Mouse (Mus musculus): ENCODE results near the gene Pfdn6.
"Not testable (repeated sequence)": the region's sequence is repeated elsewhere in the genome, so short reads cannot be mapped to it uniquely, and the experiment has no call there.

Pfdn6 gene

DNA sequence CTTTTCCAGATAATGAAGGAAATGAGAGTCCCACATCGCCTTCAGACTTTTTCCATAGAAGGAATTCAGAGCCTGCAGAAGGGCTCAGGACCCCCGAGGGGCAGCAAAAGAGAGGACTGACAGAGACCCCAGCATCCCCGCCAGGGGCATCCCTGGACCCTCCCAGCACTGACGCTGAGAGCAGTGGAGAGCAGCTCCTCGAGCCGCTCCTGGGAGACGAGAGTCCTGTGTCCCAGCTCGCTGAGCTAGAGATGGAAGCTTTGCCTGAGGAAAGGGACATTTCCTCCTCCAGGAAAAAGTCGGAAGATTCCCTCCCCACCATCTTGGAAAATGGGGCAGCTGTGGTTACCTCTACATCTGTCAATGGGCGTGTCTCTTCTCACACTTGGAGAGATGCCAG is 26.9 kb downstream of the Pfdn6 start:
- DNase-seq: no peak

DNA sequence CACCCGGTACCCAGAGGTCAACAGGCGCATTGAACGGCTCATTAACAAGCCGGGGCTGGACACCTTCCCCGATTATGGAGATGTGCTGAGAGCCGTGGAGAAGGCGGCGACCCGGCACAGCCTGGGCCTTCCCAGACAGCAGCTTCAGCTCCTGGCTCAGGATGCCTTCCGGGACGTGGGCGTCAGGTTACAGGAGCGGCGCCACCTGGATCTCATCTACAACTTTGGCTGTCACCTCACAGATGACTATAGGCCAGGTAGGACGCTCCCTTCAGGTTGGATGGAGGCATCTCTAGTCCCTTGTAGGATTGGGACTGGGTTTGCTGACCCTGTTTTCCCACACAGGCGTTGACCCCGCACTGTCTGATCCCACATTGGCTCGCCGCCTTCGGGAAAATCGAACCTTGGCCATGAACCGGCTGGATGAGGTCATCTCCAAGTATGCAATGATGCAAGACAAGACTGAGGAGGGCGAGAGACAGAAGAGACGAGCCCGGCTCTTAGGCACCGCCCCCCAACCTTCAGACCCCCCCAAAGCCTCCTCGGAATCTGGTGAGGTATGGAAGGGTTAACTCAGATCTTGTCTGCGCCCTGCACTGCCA is 28.2 kb downstream of the Pfdn6 start:
- no peak for DNase-seq

DNA sequence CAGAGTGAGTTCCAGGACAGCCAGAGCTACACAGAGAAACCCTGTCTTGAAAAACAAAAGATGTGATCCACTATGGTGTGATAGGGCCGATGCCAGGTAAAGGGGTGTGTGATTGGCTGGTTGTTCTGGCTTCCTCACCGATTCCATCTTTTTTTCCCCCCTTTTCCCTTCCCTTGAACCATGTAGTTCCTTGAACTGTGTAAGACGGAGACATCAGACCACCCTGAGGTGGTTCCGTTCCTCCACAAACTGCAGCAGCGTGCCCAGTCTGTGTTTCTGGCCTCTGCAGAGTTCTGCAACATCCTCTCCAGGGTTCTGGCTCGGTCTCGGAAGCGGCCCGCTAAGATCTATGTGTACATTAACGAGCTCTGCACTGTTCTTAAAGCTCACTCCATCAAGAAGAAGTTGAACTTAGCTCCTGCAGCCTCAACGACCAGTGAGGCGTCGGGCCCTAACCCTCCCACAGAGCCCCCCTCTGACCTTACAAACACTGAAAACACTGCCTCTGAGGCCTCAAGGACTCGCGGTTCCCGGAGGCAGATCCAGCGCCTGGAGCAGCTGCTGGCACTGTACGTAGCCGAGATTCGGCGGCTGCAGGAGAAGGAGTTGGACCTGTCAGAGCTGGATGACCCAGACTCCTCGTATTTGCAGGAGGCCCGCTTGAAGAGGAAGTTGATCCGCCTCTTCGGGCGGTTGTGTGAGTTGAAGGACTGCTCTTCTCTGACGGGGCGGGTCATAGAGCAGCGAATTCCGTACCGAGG is 28.9 kb downstream of the Pfdn6 start:
- DNase-seq: no peak

DNA sequence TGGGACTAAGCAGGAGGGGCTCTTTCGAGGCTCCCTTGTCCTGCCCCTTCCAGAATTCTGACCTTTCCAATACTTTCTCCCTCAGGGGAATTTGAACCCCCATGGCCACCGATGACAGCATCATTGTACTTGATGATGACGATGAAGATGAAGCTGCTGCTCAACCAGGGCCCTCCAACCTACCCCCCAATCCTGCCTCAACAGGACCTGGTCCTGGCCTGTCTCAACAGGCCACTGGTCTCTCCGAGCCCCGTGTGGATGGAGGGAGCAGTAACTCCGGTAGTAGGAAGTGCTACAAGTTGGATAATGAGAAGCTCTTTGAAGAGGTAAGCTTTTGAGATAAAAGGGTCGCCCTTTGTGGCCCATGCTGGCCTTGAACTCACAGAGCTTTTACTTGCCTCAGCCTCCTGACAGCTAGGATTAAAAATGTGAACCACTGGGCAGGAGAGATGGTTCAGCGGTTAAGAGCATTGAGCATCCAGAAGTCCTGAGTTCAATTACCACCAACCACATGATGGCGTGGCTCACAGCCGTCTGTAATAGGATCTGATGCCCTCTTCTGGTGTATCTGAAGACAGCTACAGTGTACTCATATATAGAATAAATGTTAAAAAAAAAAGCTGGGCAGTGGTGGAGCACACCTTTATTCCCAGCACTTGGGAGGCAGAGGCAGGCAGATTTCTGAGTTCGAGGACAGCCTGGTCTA is 29.6 kb downstream of the Pfdn6 start:
- DNase-seq: no peak

DNA sequence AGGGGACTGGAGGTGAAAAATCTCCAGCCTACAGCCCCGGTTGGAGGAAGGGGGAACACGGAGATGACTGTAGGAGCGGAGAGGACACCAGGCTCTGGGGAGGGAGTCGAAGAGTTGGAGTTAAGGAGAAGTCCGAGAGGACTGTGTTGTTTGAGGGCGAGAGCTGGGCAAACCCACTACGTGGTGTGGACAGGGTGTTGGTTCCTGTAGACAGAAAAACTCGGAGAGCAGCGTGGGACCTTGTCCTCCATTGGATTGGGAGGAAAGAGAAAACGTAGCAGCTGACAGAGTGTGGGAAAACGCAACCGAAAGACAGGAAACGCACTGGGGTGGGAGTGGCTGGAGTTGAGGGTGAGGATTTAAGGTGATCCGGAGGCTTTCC is 30.3 kb downstream of the Pfdn6 start:
- DNase-seq: no peak

DNA sequence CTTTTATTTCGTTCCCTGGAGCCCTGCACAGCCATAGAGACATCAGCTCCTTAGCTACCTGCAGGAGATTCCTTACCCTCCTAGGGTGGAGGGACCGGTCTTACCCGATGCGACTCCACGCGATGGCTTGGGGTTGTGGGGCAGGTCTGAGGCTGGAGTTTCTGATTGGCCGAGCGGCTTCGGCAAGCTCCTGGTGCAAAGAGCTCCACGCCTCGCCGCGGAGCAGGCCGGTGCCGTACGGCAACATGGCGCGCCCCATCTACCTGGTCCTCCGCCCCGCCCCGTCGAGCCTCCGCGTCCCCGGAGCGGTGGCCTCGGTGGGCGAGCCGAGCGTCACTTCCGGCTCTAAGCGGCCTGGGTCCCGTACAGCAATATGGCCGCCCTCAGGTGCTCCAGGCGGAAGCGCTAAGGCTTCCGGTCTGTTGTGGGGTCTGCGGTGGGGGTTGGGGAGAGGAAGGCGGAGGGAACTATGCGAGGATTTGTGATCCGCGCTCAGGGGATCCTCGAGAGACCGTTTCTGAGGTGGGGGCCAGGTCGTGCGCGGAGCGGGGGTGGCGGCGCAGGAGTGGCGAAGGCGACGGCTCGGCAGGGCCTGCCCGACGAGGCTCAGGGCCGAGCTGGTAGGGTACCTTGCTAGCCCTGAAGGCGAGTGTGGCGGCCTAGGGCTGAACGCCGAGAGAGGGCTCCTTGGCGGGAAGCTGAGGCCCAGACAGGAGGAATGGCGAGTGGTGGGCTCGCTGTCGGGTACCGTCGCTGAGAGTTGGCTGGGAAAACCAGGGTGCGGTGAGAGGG is 30.9 kb downstream of the Pfdn6 start, which contains the start of gene Daxx:
TSS of gene Daxx (plus strand) at position 338 of the 792 bp plus-strand sequence.
- DNase-seq: peak; percentile 97

DNA sequence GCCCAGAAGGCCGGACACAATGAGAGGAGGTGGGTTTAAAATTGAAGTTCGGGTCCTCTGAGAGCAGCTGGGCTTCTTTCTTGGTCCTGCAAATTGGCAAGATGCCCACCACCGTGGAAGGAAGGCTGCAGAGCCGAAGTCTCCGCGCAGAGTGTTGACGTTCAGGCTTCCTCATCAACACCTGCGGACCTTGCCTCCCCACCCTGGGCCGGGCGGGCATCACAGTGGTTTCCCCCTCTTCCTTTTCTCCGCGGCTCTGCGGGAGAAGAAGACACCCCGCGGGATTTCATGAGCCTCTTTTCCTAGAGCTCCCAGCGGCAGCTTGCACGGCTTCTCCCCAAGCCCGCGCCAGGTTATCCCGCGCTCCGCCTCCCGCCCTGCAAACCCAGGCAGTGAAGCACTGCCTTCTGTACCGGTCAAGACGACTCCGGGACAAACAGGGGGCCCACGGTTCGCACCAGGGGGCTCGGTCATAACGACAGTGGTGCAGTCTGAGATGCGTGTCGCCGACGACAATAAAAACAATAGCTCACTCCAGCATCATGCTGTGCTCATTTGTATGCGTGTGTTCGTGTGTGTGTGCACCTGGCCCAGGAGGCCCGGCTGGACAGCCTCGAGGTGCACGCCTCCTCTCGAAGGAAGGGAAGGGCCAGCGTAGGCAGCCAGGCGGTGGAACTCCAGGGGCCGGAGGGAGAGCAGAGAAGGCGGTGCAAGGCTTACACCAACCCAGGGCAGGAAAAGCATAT is 31.6 kb downstream of the Pfdn6 start:
- peak; percentile 71 for DNase-seq

DNA sequence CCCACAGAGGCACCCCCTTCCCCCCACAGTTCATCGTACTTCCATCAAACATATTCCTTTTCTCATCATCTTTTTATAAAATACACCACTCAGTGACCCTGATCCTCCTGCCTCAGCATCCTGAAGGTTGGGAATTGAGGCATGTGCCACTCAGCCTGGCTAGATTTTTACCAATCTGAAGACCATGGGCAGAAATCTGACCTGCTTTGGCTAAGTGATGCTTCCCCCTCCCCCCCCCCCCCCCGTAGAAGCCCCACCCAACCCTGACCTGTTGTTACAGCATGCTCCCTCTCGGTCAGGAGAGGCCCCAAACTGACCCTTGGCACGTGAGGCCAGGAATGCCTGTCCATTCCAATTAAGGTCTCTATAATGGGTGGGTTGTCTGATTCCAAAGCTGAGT is 35.3 kb downstream of the Pfdn6 start, which contains the start of gene Platr17:
TSS of gene Platr17 (plus strand) at position 301 of the 400 bp plus-strand sequence.
- not testable (repeated sequence) for DNase-seq

DNA sequence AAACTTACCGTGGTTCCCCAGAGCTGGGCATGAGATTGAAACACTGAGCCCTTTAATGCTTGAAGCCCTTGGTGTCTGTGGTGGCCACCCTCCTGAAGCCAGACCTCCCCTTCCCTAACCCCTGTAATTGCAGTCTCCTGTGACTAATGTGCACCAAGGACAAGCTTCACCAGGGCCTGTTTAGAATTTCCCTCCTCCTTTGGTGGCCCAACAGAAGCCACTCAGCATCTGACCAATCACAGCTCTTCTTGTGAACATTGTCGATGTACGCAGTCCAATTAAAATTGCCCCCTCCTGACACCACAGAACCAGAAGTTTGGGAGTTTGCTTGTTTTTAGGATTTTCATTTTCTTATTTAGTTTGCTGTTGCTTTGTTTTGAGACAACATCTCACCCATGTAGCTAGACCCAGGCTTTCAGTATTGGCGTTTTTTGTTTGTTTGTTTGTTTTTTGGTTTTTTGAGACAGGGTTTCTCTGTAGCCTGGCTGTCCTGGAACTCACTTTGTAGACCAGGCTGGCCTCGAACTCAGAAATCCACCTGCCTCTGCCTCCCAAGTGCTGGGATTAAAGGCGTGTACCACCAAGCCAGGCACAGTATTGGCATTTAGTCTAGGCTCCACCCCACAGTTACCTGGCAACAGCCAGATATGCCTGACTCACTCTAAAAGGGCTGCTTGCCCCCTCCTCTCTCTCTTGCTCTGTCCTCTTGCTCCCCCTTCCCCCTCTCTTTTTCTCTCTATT is 36.1 kb downstream of the Pfdn6 start:
- DNase-seq: not testable (repeated sequence)

DNA sequence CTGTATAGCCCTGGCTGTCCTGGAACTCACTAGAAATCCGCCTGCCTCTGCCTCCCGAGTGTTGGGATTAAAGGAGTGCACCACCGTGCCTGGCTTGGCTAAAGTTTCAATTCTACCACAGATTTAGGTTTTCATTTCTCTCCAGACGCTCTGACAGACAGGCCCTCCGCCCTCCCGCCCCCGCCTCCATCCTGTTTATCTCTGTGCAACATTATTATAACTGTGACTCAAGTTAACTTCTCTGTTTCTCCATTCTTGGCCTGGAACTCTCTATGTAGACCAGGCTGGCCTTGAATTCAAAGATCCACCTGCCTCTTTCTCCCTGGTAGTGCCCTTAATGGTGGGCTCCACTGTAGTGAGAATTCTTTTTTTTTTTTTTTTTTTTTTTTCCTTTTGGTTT is 37.7 kb downstream of the Pfdn6 start:
- no peak for DNase-seq

DNA sequence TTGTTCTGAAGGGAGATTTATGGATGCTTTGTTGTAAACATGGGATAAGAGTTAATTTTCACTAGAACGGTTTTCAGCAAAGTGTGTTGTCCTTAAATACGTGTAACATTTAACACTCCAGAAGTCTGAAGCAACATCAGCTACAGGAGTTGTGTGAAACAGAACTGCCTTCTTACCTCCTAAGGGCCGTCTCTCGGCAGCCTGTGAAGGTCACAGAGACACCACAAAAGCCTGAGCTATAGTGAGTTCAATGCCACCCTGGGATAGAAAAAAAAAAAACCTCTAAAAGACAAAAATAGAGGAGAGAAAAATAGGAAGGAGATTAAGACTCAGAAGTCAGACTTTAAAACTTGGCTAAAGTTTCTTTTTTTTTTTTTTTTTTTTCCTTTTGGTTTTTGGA is 38.1 kb downstream of the Pfdn6 start:
- DNase-seq: no peak

DNA sequence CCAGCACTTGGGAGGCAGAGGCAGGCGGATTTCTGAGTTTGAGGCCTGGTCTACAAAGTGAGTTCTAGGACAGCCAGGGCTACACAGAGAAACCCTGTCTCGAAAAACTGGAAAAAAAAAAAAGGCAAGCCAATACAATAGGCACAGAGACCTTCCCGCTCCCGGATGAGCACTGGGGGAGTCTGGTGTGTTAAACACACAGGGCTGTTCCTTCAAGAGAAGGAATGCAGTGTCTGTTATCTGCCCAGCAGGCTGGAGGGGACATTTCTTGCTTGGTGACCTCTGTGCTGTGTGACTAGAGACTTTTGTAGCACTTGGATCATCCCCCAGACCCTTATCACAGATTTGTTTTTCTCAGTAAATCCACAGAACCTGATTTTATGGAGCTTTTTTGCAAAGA is 38.5 kb downstream of the Pfdn6 start:
- no peak for DNase-seq

DNA sequence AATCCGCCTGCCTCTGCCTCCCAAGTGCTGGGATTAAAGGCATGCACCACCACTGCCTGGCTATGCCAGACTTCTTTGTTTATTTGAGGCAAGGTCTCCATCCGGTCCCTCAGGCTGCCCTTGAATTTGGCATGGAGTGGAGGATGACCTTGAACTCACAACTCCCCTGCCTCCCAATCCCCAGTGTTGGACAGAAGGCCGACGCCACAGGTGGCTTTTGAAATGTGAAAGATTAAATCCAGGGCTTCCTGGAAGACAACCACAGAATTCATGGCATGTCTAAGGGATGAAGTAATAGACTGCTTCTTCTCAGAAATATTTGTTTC is 39.2 kb downstream of the Pfdn6 start:
- DNase-seq: no peak

DNA sequence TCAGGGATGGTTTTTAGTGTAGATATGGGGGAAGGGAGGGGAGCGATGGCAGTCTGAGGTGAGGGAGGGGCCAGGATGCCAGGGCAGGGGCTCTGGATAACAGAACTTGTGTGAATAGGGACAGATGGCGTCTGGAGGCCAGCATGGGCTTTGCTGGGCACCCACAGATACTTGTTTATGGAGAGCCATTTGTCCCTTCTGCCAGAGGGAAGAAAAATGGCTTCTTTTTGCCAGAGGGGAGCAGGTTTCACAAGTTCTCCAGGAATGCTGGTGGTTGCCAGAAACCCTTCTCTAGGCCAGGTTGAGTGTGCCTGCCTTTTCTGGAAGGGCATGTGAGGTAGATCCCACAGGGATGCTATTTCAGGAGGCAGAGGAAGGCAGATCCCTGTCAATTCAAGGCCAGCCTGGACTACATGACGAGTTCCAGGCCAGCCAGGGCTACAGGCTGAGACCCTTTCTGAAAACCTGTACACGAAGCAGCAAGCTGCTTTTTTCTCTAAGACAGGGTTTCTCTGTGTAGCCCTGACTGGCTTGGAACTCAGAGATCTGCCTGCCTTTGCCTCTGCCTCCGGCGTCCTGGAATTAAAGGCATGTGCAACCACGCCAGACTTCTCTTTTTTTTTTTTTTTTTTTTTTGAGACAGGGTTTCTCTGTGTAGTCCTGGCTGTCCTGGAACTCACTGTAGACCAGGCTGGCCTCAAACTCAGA is 39.7 kb downstream of the Pfdn6 start:
- DNase-seq: no peak

DNA sequence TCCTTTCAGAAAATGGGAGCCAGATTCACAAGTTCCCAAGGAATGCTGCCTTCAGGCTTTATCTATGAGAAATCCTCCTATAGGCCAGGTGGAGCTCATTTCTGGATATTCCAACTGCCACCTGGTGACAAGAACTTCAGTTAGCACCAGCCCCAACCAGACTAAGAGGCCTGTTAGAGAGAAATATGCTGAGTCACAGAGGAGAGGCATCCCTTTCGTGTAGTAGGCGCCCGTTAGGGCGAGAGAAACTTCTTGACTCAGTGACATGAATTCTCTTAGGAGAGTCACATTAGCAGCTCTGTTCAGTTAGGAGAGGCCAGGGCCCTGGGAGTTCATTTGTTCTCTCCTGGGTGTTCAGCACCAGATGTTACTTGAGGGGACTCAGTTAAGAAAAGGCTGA is 40.5 kb downstream of the Pfdn6 start:
- DNase-seq: no peak

DNA sequence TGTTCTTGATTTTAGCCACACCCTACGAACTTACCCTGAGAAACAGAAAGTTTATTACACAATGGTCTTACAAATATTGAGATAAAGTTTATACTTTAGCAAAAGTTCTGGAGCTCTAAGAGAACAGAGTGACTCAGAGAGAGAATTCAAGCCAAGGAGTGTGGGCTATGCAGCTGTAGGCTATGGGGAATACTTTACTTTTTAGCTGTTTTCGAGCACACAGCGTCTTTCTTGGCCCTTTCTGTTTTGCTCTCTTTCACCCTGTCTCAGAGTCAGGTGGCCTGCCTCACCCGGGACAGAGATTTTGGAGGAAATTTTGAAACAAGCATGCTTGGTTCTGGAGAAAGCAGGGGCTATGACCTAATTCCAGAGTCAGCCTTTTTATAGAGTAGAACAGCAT is 42.0 kb downstream of the Pfdn6 start:
- DNase-seq: not testable (repeated sequence)

DNA sequence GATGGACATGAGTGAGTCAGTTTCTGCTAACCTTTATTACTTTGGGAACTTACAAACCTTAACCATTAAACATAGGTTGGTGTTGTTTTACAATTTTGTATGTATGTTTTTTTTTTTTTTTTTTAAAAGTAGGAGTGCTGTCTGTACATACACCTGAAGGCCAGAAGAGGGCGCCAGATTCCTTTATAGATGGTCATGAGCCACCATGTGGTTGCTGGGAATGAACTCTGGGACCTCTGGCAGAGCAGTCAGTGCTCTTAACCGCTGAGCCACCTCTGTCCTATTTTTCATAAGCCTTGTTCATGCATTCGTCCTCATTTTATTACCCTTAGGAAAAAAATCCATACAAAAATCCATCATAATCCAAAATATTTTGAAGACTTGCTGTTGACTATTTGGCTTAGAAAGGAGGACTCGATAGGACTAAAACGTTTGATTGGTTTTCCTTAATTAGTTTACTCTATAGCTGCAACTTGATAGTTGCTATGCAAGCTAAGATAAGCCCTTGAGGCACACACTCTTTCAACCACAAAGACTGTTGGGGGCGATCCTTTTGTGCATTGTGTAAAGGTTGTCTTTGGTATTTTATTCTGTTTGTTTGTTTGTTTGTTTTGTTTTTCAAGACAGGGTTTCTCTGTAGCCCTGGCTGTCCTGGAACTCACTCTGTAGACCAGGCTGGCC is 42.9 kb downstream of the Pfdn6 start:
- no peak for DNase-seq

DNA sequence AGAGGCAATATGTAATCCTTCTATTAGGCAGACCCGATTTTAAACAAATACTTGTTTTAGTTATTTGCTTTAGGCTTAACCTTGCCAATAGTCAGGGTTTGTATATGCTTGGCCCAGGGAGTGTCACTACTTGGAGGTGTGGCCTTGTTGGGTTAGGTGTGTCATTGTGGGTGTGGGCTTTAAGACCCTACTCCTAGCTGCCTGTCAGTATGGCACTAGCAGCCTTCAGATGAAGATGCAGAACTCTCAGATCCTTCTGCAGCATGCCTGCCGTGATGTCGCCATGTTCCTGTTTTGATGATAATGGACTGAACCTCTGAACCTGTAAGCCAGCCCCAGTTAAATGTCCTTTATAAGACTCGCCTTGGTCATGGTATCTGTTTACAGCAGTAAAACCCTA is 47.1 kb downstream of the Pfdn6 start:
- DNase-seq: not testable (repeated sequence)

DNA sequence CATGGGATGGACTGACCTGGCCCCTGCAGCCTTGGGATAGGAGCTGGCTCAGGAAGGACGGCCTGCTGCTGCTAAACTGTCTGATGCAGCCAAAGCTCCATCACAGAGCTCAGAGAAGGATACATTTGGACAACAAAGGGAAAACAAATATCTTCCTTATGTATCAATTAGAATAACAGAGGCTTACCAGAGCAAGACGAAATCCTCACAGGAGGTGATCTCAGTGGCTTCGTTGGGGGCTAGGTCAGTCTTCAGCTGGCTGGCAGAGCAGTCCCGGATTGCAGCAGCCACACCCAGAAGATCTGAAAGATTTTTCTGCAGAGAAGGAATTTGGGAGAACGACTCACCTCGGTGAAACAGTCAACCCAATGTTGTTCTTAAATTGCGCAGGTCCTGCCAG is 47.7 kb downstream of the Pfdn6 start:
- DNase-seq: no peak

DNA sequence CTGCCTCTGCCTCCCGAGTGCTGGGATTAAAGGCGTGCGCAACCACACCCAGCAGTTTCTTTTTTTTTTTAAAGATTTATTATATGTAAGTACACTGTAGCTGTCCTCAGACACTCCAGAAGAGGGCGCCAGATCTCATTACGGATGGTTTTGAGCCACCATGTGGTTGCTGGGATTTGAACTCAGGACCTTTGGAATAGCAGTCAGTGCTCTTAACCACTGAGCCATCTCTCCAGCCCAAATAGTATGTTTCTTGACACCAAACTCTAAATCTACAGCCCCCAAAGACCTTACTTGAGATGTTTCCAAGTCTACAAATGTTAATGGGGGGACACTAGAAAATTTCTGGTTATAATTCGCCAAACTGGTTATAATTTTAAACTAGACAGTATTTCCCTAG is 48.3 kb downstream of the Pfdn6 start:
- DNase-seq: not testable (repeated sequence)

DNA sequence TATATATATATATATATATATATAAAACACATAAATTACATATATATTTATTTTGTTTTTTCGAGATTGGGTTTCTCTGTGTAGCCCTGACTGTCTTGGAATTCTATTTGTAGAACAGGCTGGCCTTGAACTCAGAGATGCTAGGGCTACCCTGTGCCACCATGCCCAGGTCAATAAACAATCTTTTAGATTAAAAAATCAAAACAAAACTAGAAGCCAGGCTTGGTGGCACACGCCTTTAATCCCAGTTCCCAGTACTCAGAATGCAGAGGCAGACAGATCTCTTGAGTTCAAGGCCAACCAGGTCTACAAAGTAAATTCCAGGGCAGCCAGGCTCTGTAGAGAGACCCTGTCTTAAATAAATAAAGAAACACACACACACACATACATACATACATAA is 48.8 kb downstream of the Pfdn6 start:
- no peak for DNase-seq
